Mouse (Mus musculus): Measurements from ENCODE around the gene Rec114.

DNA sequence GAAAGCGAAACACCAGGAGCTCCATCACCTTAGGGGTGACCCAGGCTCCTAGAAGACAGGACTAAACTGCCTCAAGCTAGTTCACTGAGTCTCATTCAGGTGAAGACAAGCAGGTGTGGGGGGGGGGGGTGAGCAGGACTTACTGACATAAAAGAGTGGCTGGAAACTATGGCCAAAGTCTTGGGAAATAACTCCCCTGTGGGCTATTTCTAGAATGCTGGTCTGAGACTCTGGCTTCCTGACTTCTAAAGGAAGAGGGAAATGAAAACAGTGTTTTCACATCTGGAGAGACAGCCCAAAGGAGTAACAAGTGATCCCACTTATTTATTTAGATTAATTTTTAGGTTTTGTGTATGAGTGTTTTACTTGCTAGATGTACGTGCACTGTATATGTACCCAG is 42.0 kb downstream of the Rec114 start:
- no peak for TF ChIP-seq CTCF (IDR thresholded peaks at IDR 0.05; ENCODE audit: low read depth)
- TF ChIP-seq EP300 (optimal IDR thresholded peaks at IDR 0.05), result no peak
